Mouse (Mus musculus) MEL (cell line): ENCODE data around the gene Lpcat2b. TPM values are rescaled to one million over a fixed set of nuclear protein-coding genes. Genes with fewer than 3 reads are reported as not detected.

Source experiments
- DNase-seq: peaks from one replicate; pipeline ENCODE4 v3.0.0; 2011; ENCODE audit warnings: low read depth, low spot score
- H3K27ac ChIP-seq: 2 replicates; pipeline ENCODE4 v1.5.1; 2012; ENCODE audit warnings: low read depth, mild to moderate bottlenecking, control low read depth, low read length, moderate library complexity; ENCODE audit not compliant: control insufficient read depth
- H3K27me3 ChIP-seq, 2 experiments: fragments of 150-350 bp in 1 of 2; sonication (generic) in 1 of 2; 2 replicates each; pipeline ENCODE4 v1.6.1; 2012; ENCODE audit warnings: low read length in 2 of 2, mild to moderate bottlenecking in 2 of 2, improper control_type of control experiment in 1 of 2, moderate library complexity in 1 of 2; ENCODE audit not compliant: insufficient read depth in 2 of 2, control insufficient read depth in 1 of 2
- H3K36me3 ChIP-seq, 2 experiments: 2 replicates each; pipeline ENCODE4 v1.6.1; 2012 to 2014; ENCODE audit warnings: low read length in 2 of 2, improper control_type of control experiment in 1 of 2, inconsistent platforms in 1 of 2, mild to moderate bottlenecking in 1 of 2; ENCODE audit not compliant: insufficient read depth in 2 of 2, control insufficient read depth in 1 of 2
- H3K4me1 ChIP-seq, 2 experiments: fragments of 150-350 bp in 1 of 2; sonication (generic) in 1 of 2; 2 replicates each; pipeline ENCODE4 v1.6.1; 2012; ENCODE audit warnings: low read length in 2 of 2, improper control_type of control experiment in 1 of 2, mild to moderate bottlenecking in 1 of 2; ENCODE audit not compliant: insufficient read depth in 2 of 2, control insufficient read depth in 1 of 2
- H3K4me3 ChIP-seq, 2 experiments: fragments of 150-350 bp in 1 of 2; sonication (generic) in 1 of 2; 2 replicates each; pipeline ENCODE4 v1.5.1; 2012; ENCODE audit warnings: low read depth in 2 of 2, low read length in 2 of 2, mild to moderate bottlenecking in 2 of 2, moderate library complexity in 2 of 2, control low read depth in 1 of 2, improper control_type of control experiment in 1 of 2; ENCODE audit not compliant: control insufficient read depth in 1 of 2, insufficient read depth in 1 of 2
- H3K79me2 ChIP-seq: 2 replicates; pipeline ENCODE4 v1.6.1; 2012; ENCODE audit warnings: mild to moderate bottlenecking, low read length, moderate library complexity; ENCODE audit not compliant: control insufficient read depth, poor library complexity, insufficient read depth
- H3K9ac ChIP-seq: 2 replicates; pipeline ENCODE4 v1.6.1; 2012; ENCODE audit warnings: low read depth, mild to moderate bottlenecking, control low read depth, low read length, moderate library complexity; ENCODE audit not compliant: control insufficient read depth, poor library complexity, severe bottlenecking
- H3K9me3 ChIP-seq: fragments of 150-350 bp; sonication (generic); replicated peaks from 2 replicates; pipeline ENCODE4 v1.6.1; 2012; ENCODE audit warnings: mild to moderate bottlenecking, low read length, improper control_type of control experiment, moderate library complexity; ENCODE audit not compliant: insufficient read depth
- BHLHE40 ChIP-seq: IDR thresholded peaks from 2 replicates; pipeline ENCODE4 v1.6.1; 2012; ENCODE audit warnings: low read depth, mild to moderate bottlenecking, inconsistent platforms, low read length, improper control_type of control experiment, borderline replicate concordance
- CHD1 ChIP-seq: IDR thresholded peaks from 2 replicates; pipeline ENCODE4 v1.6.1; 2012; ENCODE audit warnings: low read depth, mild to moderate bottlenecking, inconsistent platforms, low read length, improper control_type of control experiment
- CHD2 ChIP-seq: IDR thresholded peaks from 2 replicates; pipeline ENCODE4 v1.6.1; 2011; ENCODE audit warnings: low read length, improper control_type of control experiment
- ELF1 ChIP-seq: IDR thresholded peaks from 2 replicates; pipeline ENCODE4 v1.6.1; 2014; ENCODE audit warnings: low read depth, mild to moderate bottlenecking, inconsistent platforms, low read length, improper control_type of control experiment, moderate library complexity
- GABPA ChIP-seq: IDR thresholded peaks from 2 replicates; pipeline ENCODE4 v1.6.1; 2012; ENCODE audit warnings: low read depth, mild to moderate bottlenecking, inconsistent platforms, low read length, improper control_type of control experiment, moderate library complexity
- GATA1 ChIP-seq: IDR thresholded peaks from 2 replicates; pipeline ENCODE4 v1.6.1; 2011; ENCODE audit warnings: low read depth, low read length, improper control_type of control experiment
- HCFC1 ChIP-seq: IDR thresholded peaks from 2 replicates; pipeline ENCODE4 v1.6.1; 2012; ENCODE audit warnings: low read depth, mild to moderate bottlenecking, inconsistent platforms, low read length, improper control_type of control experiment, moderate library complexity
- JUND ChIP-seq: IDR thresholded peaks from 2 replicates; pipeline ENCODE4 v1.6.1; 2011; ENCODE audit warnings: low read depth, mild to moderate bottlenecking, improper control_type of control experiment, low read length
- KAT2A ChIP-seq: conservative IDR thresholded peaks from 2 replicates; pipeline ENCODE4 v1.6.1; 2012; ENCODE audit warnings: low read depth, low read length, improper control_type of control experiment, inconsistent platforms
- MAX ChIP-seq: IDR thresholded peaks from 2 replicates; pipeline ENCODE4 v1.6.1; 2011; ENCODE audit warnings: low read length, improper control_type of control experiment
- MAZ ChIP-seq: IDR thresholded peaks from 2 replicates; pipeline ENCODE4 v1.6.1; 2012; ENCODE audit warnings: low read depth, mild to moderate bottlenecking, inconsistent platforms, low read length, improper control_type of control experiment
- MYB ChIP-seq: IDR thresholded peaks from 2 replicates; pipeline ENCODE4 v1.6.1; 2011; ENCODE audit warnings: mild to moderate bottlenecking, low read depth, low read length, improper control_type of control experiment
- NELFE ChIP-seq: IDR thresholded peaks from 2 replicates; pipeline ENCODE4 v1.6.1; 2011; ENCODE audit warnings: low read depth, low read length, improper control_type of control experiment
- NRF1 ChIP-seq: IDR thresholded peaks from 2 replicates; pipeline ENCODE4 v1.6.1; 2014; ENCODE audit warnings: low read depth, mild to moderate bottlenecking, inconsistent platforms, low read length, improper control_type of control experiment, moderate library complexity; ENCODE audit not compliant: poor library complexity, insufficient read depth, severe bottlenecking
- POLR2AphosphoS5 ChIP-seq: IDR thresholded peaks from 2 replicates; pipeline ENCODE4 v1.6.1; 2012; ENCODE audit warnings: low read depth, borderline replicate concordance, mild to moderate bottlenecking, inconsistent platforms, low read length, moderate library complexity, mixed read lengths
- SIN3A ChIP-seq: IDR thresholded peaks from 2 replicates; pipeline ENCODE4 v1.6.1; 2012; ENCODE audit warnings: low read length, improper control_type of control experiment, inconsistent platforms
- UBTF ChIP-seq: IDR thresholded peaks from 2 replicates; pipeline ENCODE4 v1.6.1; 2012; ENCODE audit warnings: low read depth, mild to moderate bottlenecking, inconsistent platforms, low read length, improper control_type of control experiment, moderate library complexity, borderline replicate concordance; ENCODE audit not compliant: insufficient read depth
- USF2 ChIP-seq, 2 experiments: IDR thresholded peaks; 2 replicates each; pipeline ENCODE4 v1.6.1; 2011 to 2012; ENCODE audit warnings: improper control_type of control experiment in 2 of 2, low read length in 2 of 2, borderline replicate concordance in 1 of 2, inconsistent platforms in 1 of 2, low read depth in 1 of 2, mild to moderate bottlenecking in 1 of 2; ENCODE audit not compliant: insufficient read depth in 1 of 2
- ZC3H11A ChIP-seq: IDR thresholded peaks from 2 replicates; pipeline ENCODE4 v1.6.1; 2012; ENCODE audit warnings: low read depth, mild to moderate bottlenecking, inconsistent platforms, low read length, improper control_type of control experiment
- ZKSCAN1 ChIP-seq: IDR thresholded peaks from 2 replicates; pipeline ENCODE4 v1.6.1; 2012; ENCODE audit warnings: low read depth, mild to moderate bottlenecking, inconsistent platforms, low read length, improper control_type of control experiment, moderate library complexity
- ZMIZ1 ChIP-seq: IDR thresholded peaks from 2 replicates; pipeline ENCODE4 v1.6.1; 2012; ENCODE audit warnings: low read depth, mild to moderate bottlenecking, inconsistent platforms, low read length, improper control_type of control experiment, moderate library complexity
- ZNF384 ChIP-seq: IDR thresholded peaks from 2 replicates; pipeline ENCODE4 v1.6.1; 2012; ENCODE audit warnings: low read depth, mild to moderate bottlenecking, inconsistent platforms, low read length, improper control_type of control experiment
- polyA plus RNA-seq, 2 experiments: library from polyadenylated mRNA; stranded (reverse) in 1 of 2; unstranded in 1 of 2; fragments of >175 nt in 1 of 2; fragments of >200 nt in 1 of 2; gene quantifications; 2 replicates each; pipeline versions ENCODE4 v1.2.1 to v1.2.4; 2012; ENCODE audit warnings: low replicate concordance in 2 of 2, low read depth in 1 of 2; ENCODE audit not compliant: insufficient read length in 2 of 2, insufficient read depth in 1 of 2, missing spikeins in 1 of 2
- total RNA-seq: library from RNA; depleted of rRNA; stranded (reverse); fragments of 300-350 nt; gene quantifications from 2 replicates; pipeline ENCODE4 v1.2.3, GENCODE M21; 2012

Gene Lpcat2b
- total and polyA plus RNA-seq, 3 experiments: not detected

GRCm38 (mm10) chr5:107389373-107389772, 42.0 kb upstream of the Lpcat2b start:
- Histone ChIP-seq H3K9me3 (no peaks in the 10 kb centered on the region), H3K9ac (no peak overlapping the region), H3K4me1 (no peaks in the 10 kb centered on the region), H3K79me2 (no peaks in the 10 kb centered on the region), H3K27ac (no peak overlapping the region), H3K4me3 (no peak overlapping the region), H3K27me3 (no peaks in the 10 kb centered on the region; a peak in 1 of 4 replicates), H3K36me3 (no peaks in the 10 kb centered on the region)
- DNase-seq: no peak
- TF ChIP-seq HCFC1 (no peak), MAX (no peak), NELFE (no peak), ELF1 (no peak), BHLHE40 (no peak), NRF1 (no peak), CHD2 (no peak), ZMIZ1 (no peak), KAT2A (no peak), UBTF (no peak)

GRCm38 (mm10) chr5:107394437-107394836, 36.9 kb upstream of the Lpcat2b start:
- no peaks in the 10 kb centered on the region for H3K4me1 ChIP-seq
- DNase-seq: no peak
- no peaks in the 10 kb centered on the region for H3K79me2 ChIP-seq
- TF ChIP-seq KAT2A (no peak), JUND (no peak), CHD1 (no peak), HCFC1 (no peak), CHD2 (no peak), ZNF384 (no peak), GATA1 (no peak), MAZ (no peak)
- no peak overlapping the region for H3K9ac ChIP-seq
- no peak overlapping the region for H3K4me3 ChIP-seq
- no peak overlapping the region for H3K27ac ChIP-seq
- H3K27me3 ChIP-seq: no peaks in the 10 kb centered on the region; a peak in 2 of 4 replicates
- H3K36me3 ChIP-seq: no peaks in the 10 kb centered on the region
- H3K9me3 ChIP-seq: no peaks in the 10 kb centered on the region

- no peaks in the 10 kb centered on the region for H3K79me2 ChIP-seq
- H3K4me3 ChIP-seq: no peak within 1 kb of the TSS
- no peak for DNase-seq
- H3K27ac ChIP-seq: no peak within 1 kb of the TSS
- no peaks in the 10 kb centered on the region for H3K9me3 ChIP-seq
- H3K36me3 ChIP-seq: no peaks in the 10 kb centered on the region
- TF ChIP-seq POLR2AphosphoS5: no peak
- TF ChIP-seq ZKSCAN1: no peak
- no peak for TF ChIP-seq NRF1
- TF ChIP-seq CHD2: no peak
- TF ChIP-seq ZC3H11A: no peak
- TF ChIP-seq MAZ: no peak
- no peak for TF ChIP-seq GABPA
- no peak for TF ChIP-seq KAT2A
- no peak for TF ChIP-seq BHLHE40
- TF ChIP-seq MYB: no peak
- TF ChIP-seq SIN3A: no peak
- no peak for TF ChIP-seq USF2 (IDR thresholded peaks at IDR 0.05; ENCODE audit: borderline replicate concordance in 1 of 2, insufficient read depth in 1 of 2, low read depth in 1 of 2, low read length in 2 of 2)
- H3K27me3 ChIP-seq: no peaks in the 10 kb centered on the region; a peak in 1 of 4 replicates
- H3K9ac ChIP-seq: no peak within 1 kb of the TSS
- no peaks in the 10 kb centered on the region for H3K4me1 ChIP-seq
Measured at GRCm38 (mm10) chr5:107402436-107402835, 28.9 kb upstream of the Lpcat2b start, which contains the start of gene Ephx4. TSS of gene Ephx4 (plus strand) at chr5:107402736.
